Mouse (Mus musculus): ENCODE data around the gene Gps2. TPM values are rescaled to one million over a fixed set of nuclear protein-coding genes. Genes with fewer than 3 reads are reported as not detected.

Gene Gps2
- 81.7 and 82.2 TPM in 2 replicates for polyA plus RNA-seq (2015; fragmentation: Nextera tagmentation; extraction: Ambion mirVana)

GRCm38 (mm10) chr11:69913554-69914371 is at the start of gene Gps2:
TSS of gene Gps2 (plus strand) at chr11:69913888.
- Histone ChIP-seq H3K27ac (peak within 1 kb of the TSS; percentile 91), H3K36me3 (peaks cover 89% of the 10 kb centered on the region), H3K9me3 (no peaks in the 10 kb centered on the region), H3K4me1 (peaks cover 35% of the 10 kb centered on the region), H3K4me3 (peak within 1 kb of the TSS; percentile 92), H3K27me3 (no peaks in the 10 kb centered on the region), H3K9ac (peak within 1 kb of the TSS; percentile 94), H3K4me2 (peak within 1 kb of the TSS; percentile 87)
- 1% methylated on average over 61 of the region's 61 CpGs for WGBS
- ATAC-seq (ENCODE audit: borderline replicate concordance, extremely low read depth, low FRiP score, low TSS enrichment): peak; percentile 81

- Histone ChIP-seq H3K27ac (no peak overlapping the region), H3K27me3 (peaks cover 3% of the 10 kb centered on the region; the same call in 1 of the 2 replicates), H3K36me3 (no peaks in the 10 kb centered on the region), H3K9me3 (no peaks in the 10 kb centered on the region), H3K9ac (no peak overlapping the region), H3K4me2 (no peak overlapping the region), H3K4me1 (no peaks in the 10 kb centered on the region), H3K4me3 (no peak overlapping the region)
- 37% methylated on average over 8 of the region's 8 CpGs for WGBS
- ATAC-seq (ENCODE audit: borderline replicate concordance, extremely low read depth, low FRiP score, low TSS enrichment): no peak
These were observed 49.4 kb upstream of the Gps2 start for GRCm38 (mm10) chr11:69864138-69864860.

GRCm38 (mm10) chr11:69865561-69865960 is 48.1 kb upstream of the Gps2 start:
- no peaks in the 10 kb centered on the region for H3K36me3 ChIP-seq
- 75% methylated on average over 9 of the region's 9 CpGs for WGBS
- ATAC-seq (ENCODE audit: borderline replicate concordance, extremely low read depth, low FRiP score, low TSS enrichment): no peak
- no peaks in the 10 kb centered on the region for H3K9me3 ChIP-seq
- H3K4me1 ChIP-seq: no peaks in the 10 kb centered on the region
- no peak overlapping the region for H3K27ac ChIP-seq
- no peak overlapping the region for H3K4me2 ChIP-seq
- no peak overlapping the region for H3K9ac ChIP-seq
- no peaks in the 10 kb centered on the region for H3K27me3 ChIP-seq
- H3K4me3 ChIP-seq: no peak overlapping the region

- Histone ChIP-seq H3K9ac (no peak overlapping the region), H3K27ac (no peak overlapping the region), H3K27me3 (no peaks in the 10 kb centered on the region), H3K36me3 (no peaks in the 10 kb centered on the region), H3K4me2 (no peak overlapping the region), H3K4me3 (no peak overlapping the region), H3K9me3 (no peaks in the 10 kb centered on the region), H3K4me1 (no peaks in the 10 kb centered on the region)
- no peak for ATAC-seq (ENCODE audit: borderline replicate concordance, extremely low read depth, low FRiP score, low TSS enrichment)
- WGBS: 55% methylated on average over 9 of the region's 9 CpGs
These were observed 46.4 kb upstream of the Gps2 start for GRCm38 (mm10) chr11:69867335-69867734.

DNA sequence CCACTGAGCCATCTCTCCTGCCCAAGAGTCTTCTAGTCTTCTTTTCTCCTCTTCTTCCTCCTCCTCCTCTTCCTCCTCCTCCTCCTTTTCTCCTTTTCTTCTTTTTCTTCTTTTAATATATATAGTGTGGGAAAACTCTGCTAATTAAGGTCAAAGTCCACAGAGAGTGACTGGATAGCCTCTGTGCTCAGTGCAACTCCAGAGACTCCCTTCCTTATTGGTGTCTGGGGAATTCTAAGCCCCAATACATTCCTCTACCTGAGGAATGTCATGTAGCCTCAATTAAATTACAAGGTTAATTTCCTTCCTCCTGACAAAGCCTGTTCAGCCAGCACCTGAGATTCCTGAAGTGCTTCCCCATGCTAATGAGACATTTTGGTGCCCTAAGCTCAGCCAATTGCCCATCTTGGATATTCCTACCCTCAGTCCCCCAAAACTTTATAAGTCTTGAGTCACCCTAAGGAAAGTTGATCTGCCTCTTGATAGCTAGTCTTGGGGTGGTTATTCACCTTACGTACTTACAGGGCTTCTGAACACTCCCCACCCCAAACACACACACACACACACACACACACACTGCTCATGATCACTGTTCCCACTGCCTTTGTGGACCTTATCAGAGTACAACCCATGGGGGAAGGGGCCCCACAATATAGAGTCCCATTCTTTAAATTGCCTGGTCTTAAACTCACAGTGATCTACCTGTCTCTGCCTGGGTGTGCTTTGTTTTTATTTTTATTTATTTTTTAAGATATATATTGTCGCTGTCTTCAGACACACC is 43.2 kb upstream of the Gps2 start:
- H3K9ac ChIP-seq: no peak overlapping the region
- H3K27ac ChIP-seq: no peak overlapping the region
- no peaks in the 10 kb centered on the region for H3K9me3 ChIP-seq
- no peak overlapping the region for H3K4me2 ChIP-seq
- ATAC-seq (ENCODE audit: borderline replicate concordance, extremely low read depth, low FRiP score, low TSS enrichment): no peak
- no peaks in the 10 kb centered on the region for H3K27me3 ChIP-seq
- 95% methylated on average over 2 of the region's 2 CpGs for WGBS
- H3K4me1 ChIP-seq: peaks cover 3% of the 10 kb centered on the region
- no peak overlapping the region for H3K4me3 ChIP-seq
- H3K36me3 ChIP-seq: no peaks in the 10 kb centered on the region

DNA sequence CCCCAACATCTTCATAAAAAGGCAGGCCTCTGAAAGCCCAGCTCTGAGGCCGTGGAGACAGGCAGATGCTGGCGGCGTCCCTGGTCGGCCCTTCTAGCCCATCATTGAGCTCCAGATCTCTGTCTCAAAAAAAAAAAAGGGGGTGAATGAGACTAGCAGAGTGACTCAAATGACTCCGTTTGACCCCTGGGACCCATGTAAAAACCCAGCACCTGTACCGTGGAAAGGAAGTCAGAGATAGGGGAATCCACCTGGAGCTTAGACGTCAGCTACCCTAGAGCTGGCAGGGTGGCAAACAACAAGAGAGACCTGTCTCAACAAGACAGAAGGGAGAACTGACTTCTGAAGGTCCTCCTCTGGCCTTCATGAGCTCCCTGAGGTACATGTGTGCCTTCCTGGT is 41.9 kb upstream of the Gps2 start:
- no peak for ATAC-seq (ENCODE audit: borderline replicate concordance, extremely low read depth, low FRiP score, low TSS enrichment)
- 83% methylated on average over 7 of the region's 7 CpGs for WGBS
- Histone ChIP-seq H3K27ac (no peak overlapping the region), H3K4me3 (no peak overlapping the region), H3K9me3 (no peaks in the 10 kb centered on the region), H3K27me3 (no peaks in the 10 kb centered on the region), H3K4me1 (peaks cover 16% of the 10 kb centered on the region), H3K9ac (no peak overlapping the region), H3K4me2 (no peak overlapping the region), H3K36me3 (no peaks in the 10 kb centered on the region)

- H3K4me1 ChIP-seq: peaks cover 23% of the 10 kb centered on the region
- no peak overlapping the region for H3K9ac ChIP-seq
- H3K9me3 ChIP-seq: no peaks in the 10 kb centered on the region
- no peak overlapping the region for H3K4me2 ChIP-seq
- H3K27me3 ChIP-seq: no peaks in the 10 kb centered on the region
- H3K4me3 ChIP-seq: no peak overlapping the region
- WGBS: 70% methylated on average over 4 of the region's 4 CpGs
- ATAC-seq (ENCODE audit: borderline replicate concordance, extremely low read depth, low FRiP score, low TSS enrichment): no peak
- H3K27ac ChIP-seq: no peak overlapping the region
- no peaks in the 10 kb centered on the region for H3K36me3 ChIP-seq
These were observed 41.2 kb upstream of the Gps2 start for GRCm38 (mm10) chr11:69872451-69872850.

GRCm38 (mm10) chr11:69876186-69876585 is 37.5 kb upstream of the Gps2 start:
- WGBS: 16% methylated on average over 7 of the region's 7 CpGs
- peaks cover 51% of the 10 kb centered on the region for H3K4me1 ChIP-seq
- H3K27ac ChIP-seq: peak overlapping the region; percentile 60
- no peaks in the 10 kb centered on the region for H3K36me3 ChIP-seq
- H3K9ac ChIP-seq: no peak overlapping the region
- no peaks in the 10 kb centered on the region for H3K27me3 ChIP-seq
- no peaks in the 10 kb centered on the region for H3K9me3 ChIP-seq
- peak overlapping the region; percentile 3; the same call in 1 of the 2 replicates for H3K4me2 ChIP-seq
- H3K4me3 ChIP-seq: no peak overlapping the region
- ATAC-seq (ENCODE audit: borderline replicate concordance, extremely low read depth, low FRiP score, low TSS enrichment): peak; percentile 15; the same call in 1 of the 2 replicates

DNA sequence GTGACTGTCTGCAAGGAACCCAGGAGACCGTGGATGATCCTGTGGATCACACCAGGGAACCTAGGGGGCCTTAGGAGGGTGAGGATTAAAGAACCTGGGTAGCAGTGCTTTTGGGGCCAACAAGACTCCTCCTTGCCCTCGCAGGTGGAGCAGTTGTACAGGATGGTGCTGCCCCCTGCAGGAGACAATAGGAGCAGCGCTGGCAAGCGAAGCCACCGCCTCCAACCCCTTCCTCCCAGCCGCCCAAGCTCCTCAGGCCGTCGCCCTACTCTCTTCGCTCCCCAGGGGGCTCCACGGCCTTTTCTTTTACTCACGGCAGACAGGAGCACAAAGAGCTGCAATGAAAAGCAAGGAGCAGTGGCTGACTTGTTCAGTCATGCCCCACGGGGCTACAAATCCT is 36.8 kb upstream of the Gps2 start:
- Histone ChIP-seq H3K36me3 (no peaks in the 10 kb centered on the region), H3K27me3 (no peaks in the 10 kb centered on the region), H3K9me3 (no peaks in the 10 kb centered on the region), H3K27ac (peak overlapping the region; percentile 60), H3K9ac (no peak overlapping the region), H3K4me3 (peak overlapping the region; percentile 4; the same call in 1 of the 2 replicates), H3K4me1 (peaks cover 58% of the 10 kb centered on the region), H3K4me2 (peak overlapping the region; percentile 40)
- 5% methylated on average over 12 of the region's 12 CpGs for WGBS
- ATAC-seq (ENCODE audit: borderline replicate concordance, extremely low read depth, low FRiP score, low TSS enrichment): peak; percentile 19; the same call in 1 of the 2 replicates

DNA sequence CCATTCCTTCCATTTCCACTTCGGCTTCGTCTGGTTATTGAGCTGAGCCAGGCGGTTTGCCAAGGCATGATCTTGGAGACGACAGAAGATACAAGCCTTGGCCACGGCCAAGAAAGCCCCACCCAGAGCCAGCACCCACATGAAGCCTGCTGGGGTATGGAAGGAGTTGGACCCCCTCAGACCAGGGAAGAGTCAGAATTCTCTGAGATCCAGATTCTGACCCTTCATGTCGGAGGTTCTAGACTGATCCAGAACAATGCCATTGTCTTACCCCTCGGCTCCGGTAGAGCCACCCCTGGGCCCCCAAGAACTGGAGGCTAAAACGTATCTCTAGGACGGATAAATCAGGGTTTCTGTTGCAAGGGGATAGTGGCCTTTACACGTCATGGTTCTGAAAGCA is 35.8 kb upstream of the Gps2 start, which contains the start of gene Tmem95:
Gene Tmem95, minus strand, starts transcription at position 141 of the 400 bp plus-strand sequence.
- Histone ChIP-seq H3K4me1 (peaks cover 64% of the 10 kb centered on the region), H3K9me3 (no peaks in the 10 kb centered on the region), H3K27ac (peak within 1 kb of the TSS; percentile 60), H3K36me3 (no peaks in the 10 kb centered on the region), H3K4me2 (peak within 1 kb of the TSS; percentile 78), H3K4me3 (peak within 1 kb of the TSS; percentile 4), H3K27me3 (no peaks in the 10 kb centered on the region), H3K9ac (no peak within 1 kb of the TSS)
- no peak for ATAC-seq (ENCODE audit: borderline replicate concordance, extremely low read depth, low FRiP score, low TSS enrichment)
- 79% methylated on average over 11 of the region's 11 CpGs for WGBS

DNA sequence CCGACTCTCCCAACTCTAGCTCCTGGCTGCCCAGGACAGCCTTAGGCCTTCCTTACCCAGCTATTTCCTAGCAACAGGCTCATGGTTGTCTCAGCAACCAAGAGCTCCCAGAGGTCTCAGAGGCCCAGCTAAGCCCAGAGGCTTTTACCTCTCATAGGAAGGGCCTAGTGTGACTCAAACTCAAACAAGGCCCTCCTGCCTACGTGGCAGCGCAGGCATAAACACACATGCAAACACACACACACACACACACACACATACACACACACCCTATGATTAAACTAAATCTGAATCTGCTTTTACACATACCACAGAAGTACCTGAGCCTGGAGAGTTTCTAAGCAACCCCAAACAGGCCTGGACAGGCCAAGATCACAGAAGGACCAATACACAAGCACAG is 35.3 kb upstream of the Gps2 start:
- no peak overlapping the region for H3K4me2 ChIP-seq

More for the DNA sequence above, 35.3 kb upstream of the Gps2 start:
- Histone ChIP-seq H3K27me3 (no peaks in the 10 kb centered on the region), H3K9ac (no peak overlapping the region), H3K4me3 (no peak overlapping the region), H3K9me3 (no peaks in the 10 kb centered on the region), H3K4me1 (peaks cover 64% of the 10 kb centered on the region), H3K36me3 (no peaks in the 10 kb centered on the region), H3K27ac (no peak overlapping the region)
- ATAC-seq (ENCODE audit: borderline replicate concordance, extremely low read depth, low FRiP score, low TSS enrichment): no peak
- 76% methylated on average over 3 of the region's 3 CpGs for WGBS
